Mouse (Mus musculus) layer of hippocampus, adult 2 months (tissue): ENCODE data around the gene Dcp1b. TPM values are rescaled to one million over a fixed set of nuclear protein-coding genes. Genes with fewer than 3 reads are reported as not detected.
A peak's percentile ranks its signal among the peaks of the same experiment; 100 is the strongest.
"Not testable (repeated sequence)": the region's sequence is repeated elsewhere in the genome, so short reads cannot be mapped to it uniquely, and the experiment has no call there.

Experiments
- DNase-seq, 2 experiments: peaks; one replicate each; pipeline ENCODE4 v3.0.0; 2022; ENCODE audit warnings: low spot score in 2 of 2
- H3K27ac ChIP-seq: fragments of 200-600 bp; 2 replicates; pipeline ENCODE4 v1.8.1; 2022
- H3K4me3 ChIP-seq: fragments of 200-600 bp; 2 replicates; pipeline ENCODE4 v1.8.1; 2022; ENCODE audit warnings: mild to moderate bottlenecking
- CTCF ChIP-seq: fragments of 200-600 bp; conservative IDR thresholded peaks from 2 replicates; pipeline ENCODE4 v1.8.1; 2022; ENCODE audit warnings: antibody characterized with exemption, mild to moderate bottlenecking, moderate library complexity
- total RNA-seq, 2 experiments: library from RNA; stranded (reverse); gene quantifications; 2 replicates each; pipeline ENCODE4 v1.2.3; 2021

Gene Dcp1b
- total RNA-seq, 2 experiments from 2014 or later, result 18.6 to 21.2 TPM

DNA sequence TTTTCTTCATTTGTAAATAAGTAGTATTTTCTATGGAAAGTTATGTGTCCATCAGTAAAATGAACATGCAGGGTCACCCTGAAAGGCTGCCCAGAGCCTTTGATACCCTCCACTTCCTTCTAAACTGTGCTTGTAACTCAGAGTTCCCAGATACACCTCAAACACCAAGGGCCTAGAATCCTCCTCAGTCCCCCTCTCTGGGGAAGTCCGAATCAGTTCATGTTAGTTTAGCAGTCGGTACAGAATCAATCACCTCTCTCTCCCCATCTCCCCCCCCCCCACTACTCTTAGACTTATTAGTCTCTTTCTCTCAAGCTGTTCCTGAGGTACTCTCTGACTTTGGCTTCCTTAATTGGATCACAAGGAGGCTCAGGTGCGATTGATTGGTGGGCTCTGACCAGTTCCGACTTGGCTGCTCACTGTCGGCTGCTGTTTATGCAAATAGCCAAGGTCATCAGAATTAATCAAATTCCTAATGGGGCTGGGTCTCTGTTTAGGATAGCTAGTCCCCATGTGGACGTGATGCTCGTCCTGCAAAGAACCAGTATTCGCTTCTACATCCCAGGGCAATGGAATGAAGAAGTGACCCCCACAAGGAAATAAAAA lies 24.3 kb downstream of the Dcp1b start:
- H3K27ac ChIP-seq, result peak overlapping the region; percentile 64
- no peak for DNase-seq
- no peak overlapping the region for H3K4me3 ChIP-seq
- no peak for TF ChIP-seq CTCF

DNA sequence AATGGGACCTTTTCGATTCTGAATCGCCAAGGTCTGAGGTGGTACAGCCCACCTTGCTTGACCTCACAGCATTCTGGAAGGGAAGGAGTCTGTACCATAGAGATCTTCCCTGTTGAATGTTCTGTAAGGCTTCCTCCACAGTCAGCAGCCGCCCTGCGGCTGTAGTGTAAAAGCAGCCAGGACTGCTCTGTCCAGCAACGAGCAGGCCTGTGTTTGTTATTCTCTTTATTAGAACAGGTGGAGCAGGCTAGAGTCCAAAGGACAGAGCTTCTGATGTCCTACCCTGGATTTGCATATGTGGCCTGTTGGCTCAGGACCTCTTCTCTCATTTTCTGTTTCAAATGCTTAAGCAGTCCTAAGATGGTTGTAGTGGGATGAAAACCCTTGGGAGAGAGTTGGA lies 25.3 kb downstream of the Dcp1b start:
- DNase-seq, result no peak
- no peak for TF ChIP-seq CTCF
- no peak overlapping the region for H3K4me3 ChIP-seq
- H3K27ac ChIP-seq, result peak overlapping the region; percentile 37

DNA sequence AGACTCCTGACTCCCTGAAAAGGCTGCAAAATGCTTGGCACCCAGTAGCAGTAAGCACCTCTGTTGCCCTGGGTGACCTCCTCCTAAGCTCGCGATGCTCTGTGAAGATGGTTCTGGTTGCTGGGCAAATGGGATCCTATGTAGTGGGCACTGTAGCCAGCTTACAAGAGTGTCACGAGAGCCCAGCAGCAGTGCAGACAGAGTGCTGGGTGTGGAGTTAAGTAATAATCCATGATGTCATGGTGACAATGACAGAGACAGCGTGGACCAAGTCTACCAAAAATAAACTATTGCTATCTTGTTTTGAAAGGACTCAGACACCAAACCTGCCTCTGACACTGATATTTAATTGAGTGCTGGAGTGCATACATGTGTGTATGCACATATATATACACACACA lies 26.5 kb downstream of the Dcp1b start:
- no peak for TF ChIP-seq CTCF
- Histone ChIP-seq H3K27ac (no peak overlapping the region), H3K4me3 (no peak overlapping the region)
- DNase-seq, result peak in 1 of 2 experiments; percentile 5

DNA sequence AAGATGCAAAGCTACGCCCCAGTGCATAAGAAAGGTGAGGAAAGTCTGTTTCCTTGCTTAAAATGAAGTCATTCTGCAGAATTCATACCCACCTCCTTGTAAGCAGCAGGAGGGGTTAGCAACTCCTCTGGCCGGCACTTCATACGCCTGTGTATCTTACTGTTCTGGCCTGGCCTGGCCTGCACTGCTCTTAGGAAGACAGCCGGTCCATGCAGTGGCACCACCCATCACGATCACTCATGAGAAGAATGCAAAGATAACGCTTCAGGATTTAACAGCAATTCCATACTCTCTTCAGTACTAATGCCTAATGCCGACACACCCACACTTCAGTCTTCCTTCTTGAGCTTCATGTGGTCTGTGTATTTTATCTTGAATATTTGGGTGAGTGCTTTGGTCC lies 29.2 kb downstream of the Dcp1b start:
- no peak for DNase-seq
- no peak overlapping the region for H3K27ac ChIP-seq
- TF ChIP-seq CTCF, result no peak
- no peak overlapping the region for H3K4me3 ChIP-seq

DNA sequence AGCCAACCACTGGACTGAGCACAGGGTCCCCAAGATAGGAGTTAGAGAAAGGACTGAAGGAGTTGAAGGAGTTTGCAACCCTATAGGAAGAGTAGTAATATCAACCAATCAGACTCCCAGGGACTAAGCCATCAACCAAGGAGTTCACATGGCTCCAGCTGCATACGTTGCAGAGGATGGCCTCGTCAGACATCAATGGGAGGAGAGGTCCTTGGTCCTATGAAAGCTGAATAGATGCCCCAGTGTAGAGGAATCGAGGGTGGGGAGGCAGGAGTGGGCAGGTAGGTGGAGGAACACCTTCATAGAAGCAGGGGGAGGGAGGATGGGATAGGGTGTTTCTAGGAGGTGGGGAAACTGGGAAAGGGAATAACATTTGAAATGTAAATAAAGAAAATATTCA lies 29.9 kb downstream of the Dcp1b start:
- no peak overlapping the region for H3K4me3 ChIP-seq
- no peak overlapping the region for H3K27ac ChIP-seq
- no peak for TF ChIP-seq CTCF
- DNase-seq, result no peak

DNA sequence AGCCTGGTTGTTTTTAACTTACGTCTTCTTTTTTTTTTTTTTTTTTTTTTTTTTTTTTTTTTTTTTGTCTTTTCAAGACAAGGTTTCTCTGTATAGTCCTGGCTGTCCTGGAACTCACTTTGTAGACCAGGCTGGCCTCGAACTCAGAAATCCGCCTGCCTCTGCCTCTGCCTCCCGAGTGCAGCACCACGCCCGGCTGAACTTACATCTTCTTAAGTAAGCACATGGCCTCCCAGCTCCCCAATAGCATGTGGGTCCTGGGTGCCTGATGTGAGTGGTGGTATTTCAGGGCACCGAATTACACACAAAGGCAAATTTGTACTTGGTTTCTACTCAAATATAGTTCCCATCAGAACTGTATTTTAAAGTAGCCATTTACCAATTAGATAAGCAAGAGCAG lies 31.0 kb downstream of the Dcp1b start:
- not testable (repeated sequence) for H3K4me3 ChIP-seq, H3K27ac ChIP-seq, DNase-seq

DNA sequence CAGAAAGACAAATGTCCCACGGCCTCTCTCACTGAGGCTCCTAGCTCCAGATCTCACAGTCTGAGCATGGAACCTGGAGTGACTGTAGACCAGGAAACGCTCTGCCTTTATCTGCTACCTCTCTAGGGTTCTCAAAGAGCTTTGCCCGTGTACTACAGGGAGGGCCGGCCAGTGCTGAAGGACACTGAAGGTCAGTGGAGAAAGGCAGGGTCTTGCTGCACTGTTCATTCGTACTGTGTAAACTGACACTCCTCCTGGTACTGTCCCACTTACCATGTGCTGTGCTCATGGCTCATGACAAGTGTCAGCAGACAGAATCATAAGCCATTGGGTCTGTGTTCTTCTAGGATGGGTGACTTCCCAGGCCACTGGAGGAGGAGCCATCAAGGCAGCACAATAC lies 38.3 kb downstream of the Dcp1b start:
- Histone ChIP-seq H3K27ac (no peak overlapping the region), H3K4me3 (no peak overlapping the region)
- peak in 1 of 2 experiments; percentile 8 for DNase-seq
- no peak for TF ChIP-seq CTCF

DNA sequence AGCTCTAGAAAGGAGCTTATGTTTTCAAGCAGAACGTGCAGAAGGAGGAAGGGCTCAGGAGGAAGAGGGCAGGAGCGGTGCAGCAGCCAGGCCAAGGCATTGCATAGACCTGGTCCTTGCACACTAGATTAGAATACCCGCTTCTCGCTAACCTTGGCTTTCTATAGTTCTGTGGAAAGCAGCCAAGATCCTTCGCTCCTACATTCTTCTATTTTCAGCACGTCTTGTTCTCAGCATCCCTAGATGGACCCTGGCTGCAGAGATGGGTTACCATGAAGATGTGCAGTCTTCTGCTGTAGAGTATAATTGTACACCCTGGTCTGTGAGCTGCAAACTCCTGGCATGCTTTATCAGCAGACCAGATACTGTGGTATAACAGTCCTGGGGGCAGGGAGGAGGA lies 39.1 kb downstream of the Dcp1b start:
- no peak overlapping the region for H3K4me3 ChIP-seq
- DNase-seq, result no peak
- no peak for TF ChIP-seq CTCF
- H3K27ac ChIP-seq, result no peak overlapping the region

DNA sequence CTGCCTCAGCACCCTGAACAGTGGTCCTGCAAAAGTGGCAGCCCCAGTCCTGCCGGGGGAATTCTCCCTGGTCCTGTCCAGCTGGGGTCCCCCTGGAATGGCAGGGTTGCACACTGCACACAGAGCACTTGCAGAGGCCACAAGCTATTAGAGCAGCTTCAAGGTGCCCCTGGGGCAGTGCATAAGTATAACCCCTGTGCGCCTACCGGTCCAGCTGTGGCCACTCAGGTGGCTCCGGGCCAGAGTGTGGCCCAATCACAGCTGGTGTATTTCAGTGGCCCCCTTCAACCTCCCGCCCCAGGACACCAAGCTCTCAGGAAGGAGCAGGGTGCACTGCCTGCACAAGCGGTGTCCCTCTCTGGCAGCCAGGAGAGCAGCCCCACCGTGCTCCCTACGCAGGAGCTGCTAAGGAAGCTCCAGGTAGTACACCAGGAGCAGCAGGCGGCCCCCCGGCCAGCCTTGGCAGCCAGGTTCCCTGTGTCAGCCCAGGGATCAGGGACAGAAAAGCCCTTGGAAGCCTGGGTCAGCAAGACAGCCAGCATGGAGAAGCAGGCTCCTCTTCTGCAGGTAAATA lies 40.1 kb downstream of the Dcp1b start:
- DNase-seq, result peak in 1 of 2 experiments; percentile 8
- Histone ChIP-seq H3K4me3 (no peak overlapping the region), H3K27ac (peak overlapping the region; percentile 68; the same call in 1 of the 2 replicates)

DNA sequence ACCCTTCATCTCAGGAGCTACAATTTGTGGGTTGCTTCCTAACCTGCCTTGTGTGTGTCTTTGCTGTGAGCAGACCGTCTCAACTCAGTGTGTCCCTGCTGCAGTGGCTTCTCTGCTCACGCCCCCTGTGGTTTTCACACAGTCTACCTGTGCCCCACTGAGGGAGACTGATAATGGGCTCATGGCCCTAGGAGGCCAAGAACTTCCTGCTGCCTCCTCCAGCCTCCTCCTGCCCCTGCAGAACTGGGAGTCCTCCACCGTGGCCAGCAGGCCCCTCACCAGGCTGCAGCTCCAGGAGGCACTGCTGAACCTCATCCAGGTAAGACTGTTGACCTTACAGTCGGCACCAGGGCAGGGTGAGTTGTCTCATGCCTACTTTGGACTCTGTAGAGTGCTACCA lies 42.6 kb downstream of the Dcp1b start:
- no peak for TF ChIP-seq CTCF
- no peak overlapping the region for H3K27ac ChIP-seq
- no peak overlapping the region for H3K4me3 ChIP-seq
- peak in 1 of 2 experiments; percentile 11 for DNase-seq

More for the DNA sequence above, 40.1 kb downstream of the Dcp1b start:
- no peak for TF ChIP-seq CTCF

DNA sequence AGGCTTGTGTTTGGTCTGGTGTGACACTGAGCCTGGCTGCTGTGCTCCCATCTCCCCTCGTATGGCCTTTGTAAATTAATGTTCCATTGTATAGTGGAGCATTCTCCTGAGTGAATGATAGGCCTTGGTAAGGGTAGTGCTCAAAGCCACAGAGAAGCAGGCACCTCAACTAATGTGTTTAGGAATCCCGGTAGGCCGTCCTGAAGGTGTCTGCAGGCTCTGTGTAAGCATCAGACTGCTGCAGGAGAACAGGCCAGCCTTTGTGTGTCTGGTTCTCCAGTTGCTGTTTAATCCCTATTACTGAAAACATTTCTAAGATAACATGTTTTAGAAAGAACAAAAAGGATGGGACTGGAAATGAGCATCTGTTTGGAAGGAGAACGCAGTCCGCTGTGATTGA lies 43.5 kb downstream of the Dcp1b start:
- TF ChIP-seq CTCF, result no peak
- H3K27ac ChIP-seq, result 0 out of 2 replicates have a peak overlapping the region, but pooled peaks have one; percentile 25
- peak in 1 of 2 experiments; percentile 6 for DNase-seq
- no peak overlapping the region for H3K4me3 ChIP-seq

DNA sequence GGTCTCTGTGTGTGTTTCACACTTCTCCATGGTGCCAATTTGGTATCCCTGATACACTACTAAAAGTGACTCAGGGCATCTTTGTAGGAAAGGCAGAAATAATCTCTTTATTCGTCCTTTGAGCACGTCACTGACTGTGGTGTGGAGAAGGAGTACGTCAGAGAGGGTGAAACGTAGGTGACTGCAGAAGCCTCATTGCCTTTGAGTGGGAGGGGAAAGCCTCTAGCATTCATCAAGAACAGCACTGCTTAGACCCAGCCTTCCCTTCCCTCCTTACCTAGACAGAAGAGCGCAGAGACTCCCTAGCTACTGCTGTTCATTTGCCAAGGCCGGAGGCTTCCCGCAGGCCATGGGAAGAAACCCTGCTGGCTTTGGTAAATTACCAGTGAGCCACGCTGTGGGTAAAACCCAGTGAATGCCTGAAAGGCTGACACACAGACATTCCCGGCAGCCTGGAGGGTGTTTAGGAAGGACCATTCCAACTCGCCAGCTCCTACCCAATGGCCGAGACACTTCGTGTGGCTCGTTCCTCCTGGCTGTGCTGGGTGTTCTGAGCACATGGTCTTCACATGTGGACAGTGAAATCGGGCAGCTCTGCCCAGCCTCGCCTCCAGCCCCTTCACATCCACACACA lies 44.3 kb downstream of the Dcp1b start:
- TF ChIP-seq CTCF, result no peak
- DNase-seq, result peak in 1 of 2 experiments; percentile 9
- Histone ChIP-seq H3K4me3 (no peak overlapping the region), H3K27ac (peak overlapping the region; percentile 28; the same call in 1 of the 2 replicates)

DNA sequence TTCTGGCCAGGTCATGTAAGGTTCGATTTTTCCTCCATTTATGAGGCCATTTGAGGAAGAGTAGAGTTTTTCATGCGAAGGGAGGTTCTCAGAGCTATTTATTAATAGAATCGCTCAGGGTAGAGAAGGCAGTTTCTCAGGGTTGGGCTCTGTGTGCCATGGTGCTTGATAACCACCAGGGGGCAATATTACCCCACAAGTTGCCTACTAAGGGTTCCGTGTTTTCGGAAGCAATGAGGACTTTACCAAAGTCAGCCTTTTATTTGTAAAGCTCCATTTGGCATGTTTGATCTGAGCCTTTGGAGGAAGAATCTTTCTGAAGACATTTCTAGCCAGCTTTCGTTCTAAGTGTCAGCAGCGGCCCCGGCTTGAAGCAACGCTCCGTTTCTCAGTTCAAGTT lies 45.2 kb downstream of the Dcp1b start:
- peak; percentile 94 for TF ChIP-seq CTCF
- peak overlapping the region; percentile 22; the same call in 1 of the 2 replicates for H3K4me3 ChIP-seq
- peak overlapping the region; percentile 71 for H3K27ac ChIP-seq
- peak; percentile 67 to 77 for DNase-seq
